Mouse (Mus musculus): ENCODE data around the gene Fam104a. TPM values are rescaled to one million over a fixed set of nuclear protein-coding genes. Genes with fewer than 3 reads are reported as not detected.
"Not testable (repeated sequence)": the region's sequence is repeated elsewhere in the genome, so short reads cannot be mapped to it uniquely, and the experiment has no call there.

Fam104a gene
- total and polyA plus RNA-seq, 2 experiments from 2014 or later, result 30.1 to 46.3 TPM

GRCm38 (mm10) chr11:113666205-113666604 lies 17.8 kb downstream of the Fam104a start:
- 83% methylated on average over 6 of the region's 6 CpGs for WGBS

DNA sequence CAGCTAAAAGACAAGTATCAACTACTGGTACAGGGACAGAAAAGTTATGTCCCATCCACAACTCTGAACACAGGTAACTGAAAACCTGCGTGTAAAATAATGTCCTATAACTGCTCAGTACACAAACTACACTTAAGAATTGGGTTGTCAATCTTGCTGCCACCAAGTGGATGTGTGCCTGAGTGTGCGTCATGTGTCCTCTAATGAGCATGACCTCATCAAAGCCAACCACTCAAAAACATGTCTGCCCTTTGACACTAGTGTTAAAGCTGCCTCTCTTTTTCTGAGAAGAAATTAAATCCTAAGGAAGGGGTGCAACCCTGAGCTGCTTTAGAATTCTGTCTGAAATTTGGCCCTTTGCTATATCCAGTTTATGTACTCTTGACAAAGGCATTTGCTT lies 19.7 kb downstream of the Fam104a start:
- Histone ChIP-seq H3K9me3 (ENCODE audit: low read length) (no peaks in the 10 kb centered on the region), H3K27ac (ENCODE audit: low read depth, low read length) (no peak overlapping the region), H3K4me1 (ENCODE audit: insufficient read depth, low read length) (no peaks in the 10 kb centered on the region), H3K36me3 (ENCODE audit: insufficient read depth, low read length) (peaks cover 33% of the 10 kb centered on the region), H3K9ac (replicated peaks; ENCODE audit: low read length, poor library complexity, severe bottlenecking) (no peak overlapping the region), H3K27me3 (ENCODE audit: insufficient read depth, low read length) (no peaks in the 10 kb centered on the region), H3K4me2 (ENCODE audit: low read depth, low read length, poor library complexity, severe bottlenecking) (no peak overlapping the region), H3K4me3 (ENCODE audit: low read depth, low read length) (no peak overlapping the region)
- DNase-seq (ENCODE audit: low spot score) (no peak), ATAC-seq (ENCODE audit: low FRiP score) (no peak)
- 58% methylated on average over 2 of the region's 2 CpGs for WGBS
- no peak for TF ChIP-seq CTCF (IDR thresholded peaks at IDR 0.05)

More at GRCm38 (mm10) chr11:113666205-113666604, 17.8 kb downstream of the Fam104a start:
- no peak for ATAC-seq (ENCODE audit: low FRiP score)
- Histone ChIP-seq H3K36me3 (ENCODE audit: insufficient read depth, low read length) (peaks cover 25% of the 10 kb centered on the region), H3K4me2 (ENCODE audit: low read depth, low read length, poor library complexity, severe bottlenecking) (no peak overlapping the region), H3K9me3 (ENCODE audit: low read length) (no peaks in the 10 kb centered on the region), H3K4me3 (ENCODE audit: low read depth, low read length) (no peak overlapping the region), H3K27ac (ENCODE audit: low read depth, low read length) (no peak overlapping the region), H3K27me3 (ENCODE audit: insufficient read depth, low read length) (no peaks in the 10 kb centered on the region), H3K9ac (replicated peaks; ENCODE audit: low read length, poor library complexity, severe bottlenecking) (no peak overlapping the region), H3K4me1 (ENCODE audit: insufficient read depth, low read length) (no peaks in the 10 kb centered on the region)
- no peak for DNase-seq (ENCODE audit: low spot score)
- TF ChIP-seq CTCF (IDR thresholded peaks at IDR 0.05), result no peak

- 92% methylated on average over 18 of the region's 18 CpGs for WGBS
- Histone ChIP-seq H3K4me2 (ENCODE audit: low read depth, low read length, poor library complexity, severe bottlenecking) (no peak overlapping the region), H3K27ac (ENCODE audit: low read depth, low read length) (no peak overlapping the region), H3K9ac (replicated peaks; ENCODE audit: low read length, poor library complexity, severe bottlenecking) (no peak overlapping the region), H3K4me1 (ENCODE audit: insufficient read depth, low read length) (no peaks in the 10 kb centered on the region), H3K4me3 (ENCODE audit: low read depth, low read length) (no peak overlapping the region), H3K27me3 (ENCODE audit: insufficient read depth, low read length) (no peaks in the 10 kb centered on the region), H3K9me3 (ENCODE audit: low read length) (no peaks in the 10 kb centered on the region), H3K36me3 (ENCODE audit: insufficient read depth, low read length) (peaks cover 48% of the 10 kb centered on the region)
- DNase-seq (ENCODE audit: low spot score) (no peak), ATAC-seq (ENCODE audit: low FRiP score) (no peak)
- TF ChIP-seq CTCF (IDR thresholded peaks at IDR 0.05), result no peak
These were observed 22.1 kb downstream of the Fam104a start for GRCm38 (mm10) chr11:113661835-113662351.

DNA sequence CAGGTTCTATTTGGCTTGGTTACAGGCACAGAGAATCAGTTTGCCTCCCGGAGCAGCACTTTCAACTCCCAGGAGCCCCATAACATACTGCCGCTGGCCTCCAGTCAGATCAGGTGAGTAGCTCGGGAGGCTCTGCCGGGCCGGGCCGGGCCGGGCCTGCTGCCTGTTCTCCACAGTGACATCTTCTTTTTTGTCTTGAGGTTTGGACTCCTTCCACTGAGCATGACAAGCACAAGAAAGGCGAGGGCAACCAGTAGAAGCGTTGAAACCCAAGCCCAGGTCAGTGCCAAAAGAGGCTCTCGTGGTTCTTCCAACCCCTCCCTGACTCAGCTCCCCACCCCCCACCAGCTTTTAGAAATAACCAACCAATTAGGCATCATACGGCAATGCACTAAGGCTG lies 23.0 kb downstream of the Fam104a start:
- Histone ChIP-seq H3K4me1 (ENCODE audit: insufficient read depth, low read length) (no peaks in the 10 kb centered on the region), H3K9me3 (ENCODE audit: low read length) (no peaks in the 10 kb centered on the region), H3K36me3 (ENCODE audit: insufficient read depth, low read length) (peaks cover 58% of the 10 kb centered on the region), H3K4me2 (ENCODE audit: low read depth, low read length, poor library complexity, severe bottlenecking) (no peak overlapping the region), H3K27me3 (ENCODE audit: insufficient read depth, low read length) (no peaks in the 10 kb centered on the region), H3K27ac (ENCODE audit: low read depth, low read length) (no peak overlapping the region), H3K9ac (replicated peaks; ENCODE audit: low read length, poor library complexity, severe bottlenecking) (no peak overlapping the region), H3K4me3 (ENCODE audit: low read depth, low read length) (no peak overlapping the region)
- no peak for TF ChIP-seq CTCF (IDR thresholded peaks at IDR 0.05)
- no peak for DNase-seq (ENCODE audit: low spot score)
- WGBS, result 93% methylated on average over 11 of the region's 11 CpGs
- ATAC-seq (ENCODE audit: low FRiP score), result no peak

DNA sequence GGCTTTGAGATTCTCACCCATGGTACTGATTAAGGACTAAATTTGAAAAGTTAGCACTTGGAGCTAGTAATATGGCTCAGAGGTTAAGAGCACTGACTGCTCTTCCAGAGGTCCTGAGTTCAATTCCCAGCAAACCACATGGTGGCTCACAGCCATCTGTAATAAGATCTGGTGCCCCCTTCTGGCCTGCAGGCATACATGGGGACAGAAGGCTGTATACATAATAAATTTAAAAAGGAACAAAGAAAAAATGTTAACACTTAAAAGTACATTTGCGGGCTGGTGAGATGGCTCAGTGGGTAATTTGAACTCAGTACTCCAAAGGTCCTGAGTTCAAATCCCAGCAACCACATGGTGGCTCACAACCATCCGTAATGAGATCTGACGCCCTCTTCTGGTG lies 23.7 kb downstream of the Fam104a start:
- not testable (repeated sequence) for H3K4me1 ChIP-seq (ENCODE audit: insufficient read depth, low read length); H3K4me2 ChIP-seq (ENCODE audit: low read depth, low read length, poor library complexity, severe bottlenecking); H3K4me3 ChIP-seq (ENCODE audit: low read depth, low read length); ATAC-seq (ENCODE audit: low FRiP score); H3K27ac ChIP-seq (ENCODE audit: low read depth, low read length); H3K27me3 ChIP-seq (ENCODE audit: insufficient read depth, low read length); H3K9ac ChIP-seq (replicated peaks; ENCODE audit: low read length, poor library complexity, severe bottlenecking); H3K9me3 ChIP-seq (ENCODE audit: low read length); DNase-seq (ENCODE audit: low spot score)
- 100% methylated on average over 3 of the region's 3 CpGs for WGBS
- peak; percentile 35 for TF ChIP-seq CTCF (IDR thresholded peaks at IDR 0.05)
- H3K36me3 ChIP-seq (ENCODE audit: insufficient read depth, low read length), result peaks cover 65% of the 10 kb centered on the region

- Histone ChIP-seq H3K27ac (ENCODE audit: low read depth, low read length) (no peak overlapping the region), H3K4me3 (ENCODE audit: low read depth, low read length) (no peak overlapping the region), H3K4me1 (ENCODE audit: insufficient read depth, low read length) (no peaks in the 10 kb centered on the region), H3K9me3 (ENCODE audit: low read length) (no peaks in the 10 kb centered on the region), H3K9ac (replicated peaks; ENCODE audit: low read length, poor library complexity, severe bottlenecking) (no peak overlapping the region), H3K27me3 (ENCODE audit: insufficient read depth, low read length) (no peaks in the 10 kb centered on the region), H3K4me2 (ENCODE audit: low read depth, low read length, poor library complexity, severe bottlenecking) (no peak overlapping the region), H3K36me3 (ENCODE audit: insufficient read depth, low read length) (peaks cover 74% of the 10 kb centered on the region)
- ATAC-seq (ENCODE audit: low FRiP score), result no peak
- TF ChIP-seq CTCF (IDR thresholded peaks at IDR 0.05), result no peak
- no peak for DNase-seq (ENCODE audit: low spot score)
- WGBS, result 93% methylated on average over 4 of the region's 4 CpGs
These were observed 25.2 kb downstream of the Fam104a start for GRCm38 (mm10) chr11:113658763-113659162.

All from midbrain, postnatal 0 days (tissue).